Mouse (Mus musculus): ENCODE measurements at regions not wholly inside any gene's neighbourhood (a gene's known extent, or its start where the extent isn't known, plus 50 kb on each side); places are given as distances from the start of the nearest gene placed in this dataset.

DNA sequence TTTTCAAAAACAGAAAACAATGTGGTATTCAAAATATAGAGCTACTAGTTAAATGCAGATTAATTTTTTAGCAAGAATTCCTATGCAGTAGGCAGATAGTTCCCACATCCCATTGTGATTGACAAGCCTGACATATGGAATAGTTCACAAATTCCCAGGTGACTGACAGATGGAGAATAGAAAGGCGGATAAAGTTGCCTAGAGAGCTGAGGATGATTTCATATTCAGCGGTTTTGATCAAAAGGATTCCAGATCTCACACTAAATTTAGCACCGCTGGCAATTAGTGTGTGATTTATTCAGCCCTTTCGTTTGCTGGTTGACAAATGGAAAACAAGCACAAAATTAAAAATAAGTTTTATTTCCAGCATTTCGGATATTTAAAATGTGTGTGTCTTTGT lies 714.0 kb upstream of the Pou3f3 start:
- no peak for DNase-seq
- intact Hi-C loops (cut with DNase I) = no loop called here

DNA sequence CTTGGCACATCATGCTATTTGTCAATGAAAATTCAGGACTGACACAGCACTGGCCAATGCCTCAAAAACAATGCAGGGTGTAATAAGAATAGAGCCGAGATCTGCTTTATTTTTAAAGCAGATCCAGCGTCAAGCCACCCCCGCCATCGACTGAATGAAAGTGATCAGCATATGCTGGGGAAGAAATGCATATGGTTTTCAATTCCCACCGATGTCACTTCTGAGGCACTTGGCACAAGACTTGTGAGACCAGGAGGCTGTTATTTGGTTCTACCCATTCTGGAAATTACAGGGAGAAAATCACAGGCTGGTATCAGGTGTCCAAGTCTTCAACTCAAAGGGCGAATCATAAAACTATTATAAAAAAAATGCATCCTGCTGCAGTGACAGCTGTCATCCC lies 689.3 kb upstream of the Pou3f3 start:
- peak; percentile 10 for DNase-seq
- intact Hi-C loops (cut with DNase I) = no loop called here

DNA sequence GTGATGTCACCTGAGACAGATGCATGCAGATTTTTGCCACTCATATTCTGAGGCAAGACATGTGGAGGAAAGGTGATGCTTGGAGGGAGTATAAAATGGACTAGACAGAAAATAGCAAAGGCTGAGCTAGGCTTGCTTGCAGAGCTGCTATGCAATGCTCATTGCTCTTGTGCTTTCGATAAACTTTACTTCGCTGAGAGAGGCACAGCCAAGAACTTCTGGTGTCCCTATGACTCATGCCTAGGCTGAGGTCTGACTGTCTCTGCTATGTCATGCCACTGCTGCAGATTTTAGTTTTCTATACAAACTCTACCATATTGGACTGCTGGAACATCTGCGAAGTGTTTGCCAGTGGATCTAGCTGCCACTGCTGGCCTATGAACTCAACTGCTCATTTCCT lies 687.5 kb upstream of the Pou3f3 start:
- intact Hi-C loops (cut with DNase I) = no loop called here
- DNase-seq = no peak

DNA sequence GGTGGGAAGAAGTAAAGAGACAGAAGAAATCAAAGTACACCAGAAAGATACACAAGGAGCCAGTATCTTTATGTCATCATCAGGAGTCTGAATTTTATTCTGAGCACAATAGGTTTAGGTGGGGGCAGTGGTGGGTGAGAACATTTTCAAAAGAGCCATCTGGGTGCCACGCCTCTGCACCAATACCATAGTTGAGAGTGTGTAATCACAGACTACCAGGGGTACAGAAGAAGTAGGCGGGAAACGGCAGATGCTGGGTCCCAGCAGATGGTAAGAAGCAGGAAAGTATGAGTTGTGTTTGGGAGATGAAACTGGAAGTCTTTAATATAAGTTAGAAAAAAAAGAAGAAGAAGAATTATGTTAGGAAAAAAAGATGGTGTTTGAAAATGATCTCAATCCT lies 682.7 kb upstream of the Pou3f3 start:
- intact Hi-C loops (cut with DNase I) = no loop called here
- no peak for DNase-seq

DNA sequence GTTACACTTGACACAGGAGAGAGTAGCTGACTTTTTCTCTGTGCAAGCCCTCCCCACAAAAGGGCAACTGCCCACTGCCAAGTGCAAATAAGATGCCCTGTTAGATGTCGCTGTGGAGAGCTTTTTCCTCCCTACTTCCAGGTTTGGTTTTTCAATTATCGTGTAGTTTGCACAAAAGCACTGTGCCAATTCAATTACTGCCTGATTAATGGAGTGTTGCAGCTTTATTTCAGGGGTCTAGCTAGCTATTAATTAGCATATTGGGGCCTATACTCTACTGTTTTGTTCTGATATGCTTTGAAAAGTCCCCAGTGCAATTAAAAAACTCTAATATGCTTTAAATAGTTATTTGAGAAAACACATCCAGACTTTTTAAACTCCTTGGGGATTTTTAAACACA lies 676.6 kb upstream of the Pou3f3 start:
- intact Hi-C loops (cut with DNase I) = no loop called here
- DNase-seq = no peak

DNA sequence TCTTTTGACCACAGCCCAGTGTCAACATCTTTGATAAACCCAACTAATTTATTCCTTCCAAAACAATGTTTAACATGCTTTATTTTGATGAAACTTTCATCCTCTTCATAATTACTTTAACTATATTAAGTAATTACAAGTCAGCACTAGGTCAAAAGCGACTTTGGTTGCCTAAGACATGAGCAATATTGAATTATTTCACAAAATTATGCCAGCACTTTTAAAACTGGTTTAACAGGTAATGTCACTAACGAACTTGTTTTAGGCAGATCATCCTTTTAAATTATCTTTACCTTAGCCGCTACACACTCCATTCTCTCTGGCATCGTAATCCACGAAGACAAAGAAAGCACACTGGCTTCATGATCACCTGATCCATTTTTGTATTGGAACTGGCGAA lies 669.8 kb upstream of the Pou3f3 start:
- DNase-seq = no peak
- intact Hi-C loops (cut with DNase I) = no loop called here

DNA sequence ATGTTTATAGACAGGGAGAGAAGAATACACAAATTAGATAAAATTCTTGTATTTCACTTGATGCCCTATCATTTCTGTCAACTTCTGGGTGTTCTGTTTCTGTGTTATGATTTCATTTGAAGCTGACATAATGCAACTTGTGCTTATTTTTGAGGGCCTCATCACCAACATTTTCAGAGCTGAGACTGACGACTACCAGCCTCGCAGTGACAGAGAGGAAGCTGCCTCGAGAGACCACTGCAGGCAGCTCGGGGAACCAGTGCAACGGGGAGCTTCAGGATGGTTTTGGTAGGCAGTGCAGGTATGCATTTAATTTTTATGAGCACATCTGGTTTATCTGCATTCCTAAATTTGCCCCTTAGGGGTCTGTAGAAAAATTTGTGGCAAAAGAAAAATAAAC lies 669.1 kb upstream of the Pou3f3 start:
- intact Hi-C loops (cut with DNase I) = no loop called here
- DNase-seq = no peak

DNA sequence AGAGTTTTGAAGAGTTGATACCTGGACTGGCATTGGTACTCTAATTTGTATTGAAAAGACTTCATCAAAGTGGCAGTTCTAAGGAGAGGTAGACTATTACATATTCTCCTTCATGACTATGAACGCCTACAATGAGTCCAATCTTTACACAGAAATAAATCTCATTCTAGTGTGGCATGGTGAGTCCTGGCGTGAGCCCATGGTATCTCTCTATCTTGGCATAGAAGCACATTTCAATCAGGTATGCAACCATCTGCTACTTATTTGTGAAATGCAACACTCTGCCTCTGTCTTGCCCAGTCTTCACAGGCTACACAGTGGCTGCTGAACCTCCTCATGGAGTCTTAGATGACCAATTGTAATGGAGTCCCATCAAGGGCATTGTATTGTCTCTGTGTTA lies 661.8 kb upstream of the Pou3f3 start:
- no peak for DNase-seq
- intact Hi-C loops (cut with DNase I) = no loop called here

DNA sequence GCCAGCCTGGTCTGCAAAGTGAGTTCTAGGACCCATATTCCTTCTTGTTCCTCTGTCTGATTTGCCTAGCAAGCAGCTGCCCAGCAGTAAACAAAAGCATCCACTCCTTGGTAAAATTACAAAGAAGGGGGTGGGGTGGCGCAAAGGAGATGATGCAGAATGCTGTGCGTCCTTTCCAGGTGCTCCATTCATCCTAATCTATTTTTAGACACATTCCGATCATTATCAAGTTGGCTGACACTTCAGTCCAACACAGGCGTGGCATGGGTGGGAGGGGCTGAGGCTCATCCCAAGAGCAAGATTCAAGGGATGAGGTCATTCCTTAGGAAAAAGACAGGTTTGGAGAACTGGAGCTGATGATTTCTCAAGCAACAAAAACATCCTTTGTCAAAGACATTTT lies 660.2 kb upstream of the Pou3f3 start:
- intact Hi-C loops (cut with DNase I) = no loop called here
- DNase-seq = no peak

DNA sequence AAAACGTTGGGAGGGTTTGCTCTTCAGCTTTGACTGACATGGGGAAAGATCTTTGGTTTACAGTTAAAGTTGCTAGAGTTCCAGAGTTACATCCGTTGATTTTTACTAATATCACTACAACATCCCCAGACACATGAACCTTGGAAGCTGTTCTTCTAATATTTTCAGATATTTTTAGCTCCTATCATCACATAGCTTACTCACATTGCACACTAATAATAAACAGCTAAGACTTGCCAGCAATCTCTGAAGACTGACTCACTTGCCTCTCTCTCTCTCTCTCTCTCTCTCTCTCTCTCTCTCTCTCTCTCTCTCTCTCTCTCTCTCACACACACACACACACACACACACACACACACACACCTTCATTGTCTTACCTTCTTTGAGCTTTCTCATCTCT lies 654.0 kb upstream of the Pou3f3 start:
- no peak for DNase-seq
- intact Hi-C loops (cut with DNase I) = loop anchor here (10.0 kb wide), 1 partner anchor 127 kb away; no protein-coding TSS in a partner anchor

DNA sequence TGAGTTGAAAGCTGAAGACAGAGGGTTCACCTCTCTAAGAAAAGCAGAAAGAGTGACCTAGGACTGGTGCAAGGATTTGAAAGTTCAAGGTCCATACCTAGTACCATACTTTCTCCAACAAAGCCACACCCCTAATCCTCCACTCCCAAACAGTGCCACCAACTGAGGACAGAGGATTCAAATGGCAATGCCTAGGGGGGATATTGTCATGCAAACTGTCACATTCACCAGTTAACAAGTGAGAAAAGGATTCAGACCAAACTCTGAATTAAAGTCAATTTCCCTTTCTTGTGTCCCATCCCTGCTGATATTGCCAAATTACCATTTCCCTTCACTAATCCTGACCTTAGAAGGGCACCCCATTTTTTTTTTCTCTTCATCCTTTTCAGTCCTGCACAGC lies 637.1 kb upstream of the Pou3f3 start:
- DNase-seq = no peak
- intact Hi-C loops (cut with DNase I) = no loop called here

DNA sequence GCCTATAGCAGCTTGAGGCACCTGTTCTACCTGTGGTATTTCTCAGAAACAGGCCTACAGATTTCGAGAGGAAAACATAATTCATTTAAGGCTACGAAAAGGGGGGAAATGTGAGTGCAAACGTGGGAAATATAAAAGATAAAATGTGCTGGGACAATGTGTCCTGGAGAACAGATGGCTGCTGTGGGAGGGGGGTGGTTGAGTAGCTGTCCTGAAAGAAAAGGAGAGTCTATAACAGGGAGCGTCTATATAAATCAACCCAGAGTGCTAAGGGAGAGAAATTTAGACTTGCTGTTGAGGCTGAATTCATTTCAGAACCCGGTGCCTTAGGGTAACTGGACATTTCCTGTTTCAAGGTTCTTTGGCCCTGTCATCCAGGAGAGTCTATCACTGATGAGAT lies 625.5 kb upstream of the Pou3f3 start:
- intact Hi-C loops (cut with DNase I) = no loop called here
- no peak for DNase-seq

DNA sequence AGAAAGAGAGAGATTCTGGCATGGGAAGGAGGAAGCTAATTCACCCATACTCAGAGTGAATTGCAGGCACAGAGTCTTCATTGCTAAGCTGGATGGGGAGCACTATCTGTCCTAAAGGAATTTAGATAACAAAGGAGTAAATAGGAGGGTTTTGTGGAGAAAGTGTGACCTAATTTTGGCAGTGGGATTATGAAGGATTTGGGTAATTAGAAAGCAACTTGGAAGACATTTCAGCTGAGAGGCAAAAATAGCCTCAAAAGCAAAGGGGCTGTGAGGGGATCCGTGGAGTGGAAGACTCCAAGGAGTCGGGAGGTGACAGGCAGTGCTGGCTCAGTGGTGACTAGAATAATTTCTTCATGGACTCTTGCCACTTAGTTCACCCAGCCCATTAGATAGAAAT lies 599.5 kb upstream of the Pou3f3 start:
- intact Hi-C loops (cut with DNase I) = no loop called here
- no peak for DNase-seq

DNA sequence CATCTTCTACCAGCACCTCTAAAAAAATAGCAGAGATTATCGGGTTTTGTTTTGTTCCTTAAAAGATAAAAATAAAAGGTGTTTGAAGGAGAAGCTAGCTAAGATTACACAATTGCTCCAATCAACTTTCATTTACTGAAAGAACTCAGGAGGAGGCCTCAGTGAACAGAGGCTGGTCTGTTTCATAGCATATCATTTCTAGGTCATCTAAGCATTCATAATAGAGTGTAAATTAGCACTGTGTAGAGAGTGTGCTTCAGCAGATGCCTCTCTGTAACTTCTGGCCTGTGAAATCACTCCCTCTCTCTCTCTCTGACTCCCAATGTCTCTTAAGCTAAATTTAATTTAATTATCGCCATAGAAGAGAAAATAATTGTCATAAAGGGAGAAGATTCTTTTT lies 597.0 kb upstream of the Pou3f3 start:
- no peak for DNase-seq
- intact Hi-C loops (cut with DNase I) = no loop called here

DNA sequence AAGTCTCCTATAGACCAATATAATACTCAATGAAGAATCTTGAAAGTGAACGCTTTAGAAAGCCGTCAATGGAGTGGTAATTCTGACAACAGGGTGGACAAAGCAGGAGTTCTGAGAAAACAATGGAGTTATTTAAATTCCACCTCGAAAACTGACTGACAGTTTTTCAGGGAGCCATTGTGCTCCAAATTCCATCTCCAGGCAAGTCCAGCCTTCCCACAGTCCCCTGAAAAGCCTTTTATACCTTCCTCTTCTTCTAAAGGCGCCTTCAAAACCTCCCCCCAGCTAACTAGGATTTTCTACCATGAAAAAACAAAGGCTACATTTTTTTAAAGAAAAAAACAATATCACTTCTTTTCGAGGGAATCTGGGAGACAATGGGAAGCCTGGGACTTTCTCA lies 588.0 kb upstream of the Pou3f3 start:
- intact Hi-C loops (cut with DNase I) = no loop called here
- DNase-seq = no peak

DNA sequence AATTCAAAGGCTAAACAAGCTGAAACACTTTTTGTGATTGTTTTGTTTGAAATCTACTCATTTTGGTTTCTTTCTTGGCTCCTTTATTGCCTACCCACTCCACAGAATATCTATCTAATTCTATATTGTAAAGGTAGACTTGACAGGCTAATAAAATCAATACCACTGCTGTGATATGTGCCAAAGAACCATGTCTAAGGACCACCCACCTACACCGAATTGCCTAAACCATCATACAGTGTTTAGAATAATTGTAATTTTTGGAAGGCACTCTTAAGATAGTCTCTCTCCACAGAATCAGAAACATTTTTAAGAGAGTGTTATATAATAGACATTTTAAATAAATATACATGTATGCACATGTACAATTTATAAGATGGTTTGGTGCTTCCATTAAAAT lies 587.6 kb upstream of the Pou3f3 start:
- intact Hi-C loops (cut with DNase I) = no loop called here
- DNase-seq = no peak

DNA sequence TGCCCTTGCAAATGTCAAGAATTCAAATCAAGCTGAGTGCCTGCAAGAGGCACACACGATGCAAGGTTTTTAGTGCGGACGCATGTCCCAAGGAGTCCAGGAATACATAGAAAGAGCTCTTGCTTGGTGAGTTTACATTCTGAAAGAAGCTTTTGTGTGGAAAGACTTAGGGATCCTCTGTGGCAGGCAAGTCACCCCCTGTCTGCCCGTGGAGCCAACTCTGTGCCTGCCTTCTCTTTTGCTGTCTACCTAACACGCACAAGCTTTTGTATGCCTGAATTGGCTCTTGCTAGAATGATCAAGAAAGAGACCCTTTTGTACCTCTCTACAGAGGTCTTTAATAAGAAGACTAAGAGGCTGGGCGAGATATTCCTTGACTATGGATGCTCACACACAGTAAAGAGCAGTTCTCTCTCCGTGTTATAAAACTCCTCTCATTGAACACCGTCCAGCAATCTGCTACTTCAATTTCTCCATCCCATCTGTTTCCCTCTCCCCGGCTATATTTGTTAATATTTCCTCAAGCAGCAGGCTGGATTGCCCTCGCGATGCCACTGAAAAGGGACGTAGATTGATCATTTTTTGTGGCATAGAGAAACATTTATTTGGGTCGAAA lies 543.3 kb upstream of the Pou3f3 start:
- intact Hi-C loops (cut with DNase I) = no loop called here
- no peak for DNase-seq

DNA sequence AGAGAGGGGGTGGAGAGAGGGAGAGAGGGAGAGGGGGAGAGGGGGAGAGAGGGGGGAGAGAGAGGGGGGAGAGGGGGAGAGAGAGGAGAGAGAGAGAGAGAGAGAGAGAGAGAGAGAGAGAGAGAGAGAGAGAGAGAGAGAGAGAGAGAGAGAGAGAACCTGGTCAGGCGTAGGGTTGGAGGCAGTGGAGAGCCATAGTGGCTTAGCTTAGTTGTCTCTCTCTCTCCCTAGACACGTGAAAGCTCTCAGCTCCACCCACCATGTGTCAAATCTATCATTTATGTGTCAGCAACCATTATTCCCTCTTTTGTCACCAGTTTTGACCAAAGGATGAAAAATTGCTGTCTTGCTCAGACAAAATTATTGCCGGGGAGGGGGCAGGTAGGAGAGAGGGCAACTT lies 542.7 kb upstream of the Pou3f3 start:
- intact Hi-C loops (cut with DNase I) = no loop called here
- no peak for DNase-seq

DNA sequence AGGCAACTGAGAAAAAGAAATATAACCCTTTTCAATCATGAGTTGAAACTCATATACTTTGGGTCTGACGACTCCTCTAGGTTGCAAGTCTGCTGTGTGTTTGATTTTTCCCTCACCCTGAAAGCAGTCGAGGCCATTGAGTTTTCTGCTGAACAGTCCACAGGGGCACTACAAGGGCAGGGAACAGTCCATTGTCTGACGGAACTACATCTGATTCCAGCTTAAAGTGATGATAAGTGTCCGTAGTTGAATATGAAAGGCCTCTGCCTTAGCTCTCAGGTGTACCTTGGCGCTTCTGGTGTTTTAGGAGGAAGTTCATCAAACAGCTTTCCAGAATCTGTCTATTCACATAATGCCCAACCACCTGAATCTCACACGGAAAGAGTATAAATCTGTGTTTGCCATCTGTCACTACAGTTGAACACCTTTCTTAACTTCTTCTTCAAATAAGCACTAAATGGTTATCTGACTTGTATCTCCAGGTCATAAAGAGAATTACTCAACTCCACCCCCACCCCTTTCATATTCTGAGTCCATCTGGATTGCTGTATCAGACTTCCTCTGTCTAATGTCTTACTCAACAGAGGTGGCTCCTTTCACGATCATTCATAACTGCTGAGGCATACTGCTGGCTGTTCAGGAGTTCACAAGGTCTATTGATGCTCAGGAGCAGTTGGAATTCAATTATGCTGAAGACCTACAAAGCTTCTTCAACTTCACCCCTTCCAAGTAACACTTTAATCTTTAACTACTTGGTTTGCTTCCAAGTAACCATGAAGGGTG lies 527.6 kb upstream of the Pou3f3 start:
- DNase-seq = no peak
- intact Hi-C loops (cut with DNase I) = no loop called here

DNA sequence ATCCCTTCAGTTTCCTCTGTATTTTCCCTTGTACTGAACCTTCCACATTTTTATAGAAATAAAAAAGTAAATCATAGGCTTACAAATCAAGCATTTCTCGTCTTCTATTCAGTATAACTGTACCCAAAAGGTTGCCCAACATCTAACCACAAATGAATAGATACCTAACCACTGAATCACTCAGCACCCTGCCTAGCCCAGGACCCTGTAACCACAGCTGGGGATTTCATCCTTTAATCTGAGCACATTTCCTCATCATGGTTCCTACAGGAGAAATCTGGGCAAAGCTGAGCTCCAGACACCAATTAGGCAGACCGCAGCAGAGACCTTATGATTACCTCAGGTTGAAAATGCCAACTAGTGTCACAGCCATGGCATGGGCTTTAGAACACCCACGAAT lies 526.1 kb upstream of the Pou3f3 start:
- no peak for DNase-seq
- intact Hi-C loops (cut with DNase I) = no loop called here

DNA sequence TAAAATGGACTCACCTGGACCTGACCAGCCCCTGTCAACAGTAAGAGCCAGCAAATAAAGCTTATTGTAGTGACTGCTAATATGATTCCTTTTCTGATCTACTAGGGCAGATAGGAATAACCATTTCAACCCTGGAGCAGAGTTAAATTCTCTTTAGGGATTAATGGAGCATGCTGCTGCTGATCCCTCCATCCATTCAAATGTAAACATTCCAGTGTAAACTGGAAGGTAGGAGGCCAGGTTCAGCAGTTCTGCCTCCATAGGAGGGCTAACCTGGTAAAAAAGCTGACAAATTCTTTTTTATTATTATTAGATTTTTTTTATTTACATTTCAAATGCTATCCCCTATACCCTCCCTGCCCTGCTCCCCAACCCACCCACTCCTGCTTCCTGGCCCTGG lies 509.3 kb upstream of the Pou3f3 start:
- DNase-seq = no peak
- intact Hi-C loops (cut with DNase I) = no loop called here

DNA sequence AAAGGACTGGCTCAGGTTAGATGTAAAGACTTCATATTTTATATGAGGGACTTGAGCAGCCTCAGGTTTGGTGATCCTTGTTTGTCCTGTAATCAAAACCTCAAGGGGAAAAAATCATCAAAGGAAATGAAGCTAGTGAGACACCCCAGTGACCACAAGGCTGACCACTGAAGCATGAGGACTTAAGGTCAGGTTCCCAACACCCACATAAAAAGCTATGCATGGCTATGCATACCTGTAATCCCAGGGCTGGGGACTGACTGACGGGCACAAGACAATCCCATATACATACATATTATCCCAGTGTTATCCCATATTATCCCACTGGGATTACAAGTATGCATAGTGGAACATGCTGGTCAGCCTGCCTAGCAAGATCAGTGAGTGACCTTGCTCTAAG lies 467.5 kb upstream of the Pou3f3 start:
- no peak for DNase-seq
- intact Hi-C loops (cut with DNase I) = no loop called here

DNA sequence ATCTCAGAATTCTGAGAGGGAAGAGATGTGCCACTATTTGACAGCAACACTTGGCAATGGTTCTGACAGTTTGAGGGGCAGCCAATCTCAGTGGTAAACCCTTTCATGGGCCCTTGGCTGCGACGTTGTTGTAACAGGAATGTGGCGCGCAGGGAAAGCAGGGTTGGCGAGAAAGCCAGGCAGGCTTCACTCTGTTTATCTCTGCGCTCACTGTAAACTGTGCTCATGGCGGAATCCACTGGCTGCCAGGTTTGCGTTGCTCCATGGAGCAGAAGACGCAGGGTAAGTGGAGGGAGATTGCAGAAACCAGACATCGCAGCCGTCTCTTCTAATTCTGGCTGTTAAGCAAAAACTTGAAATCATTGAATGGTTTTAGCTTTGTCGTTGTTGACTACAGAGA lies 465.9 kb upstream of the Pou3f3 start:
- peak; percentile 89 for DNase-seq

More for the DNA sequence above, 465.9 kb upstream of the Pou3f3 start:
- intact Hi-C loops (cut with DNase I) = loop anchor here (5.0 kb wide), 1 partner anchor 332 kb away; no protein-coding TSS in a partner anchor
